Mouse (Mus musculus) spleen, adult 12 weeks (tissue): ENCODE results near the gene Gm49383.
"Not testable (repeated sequence)": the region's sequence is repeated elsewhere in the genome, so short reads cannot be mapped to it uniquely, and the experiment has no call there.

Experiments
- DNase-seq: peaks from one replicate; pipeline ENCODE4 v3.0.0; 2022; ENCODE audit warnings: low spot score

Gene Gm49383

DNA sequence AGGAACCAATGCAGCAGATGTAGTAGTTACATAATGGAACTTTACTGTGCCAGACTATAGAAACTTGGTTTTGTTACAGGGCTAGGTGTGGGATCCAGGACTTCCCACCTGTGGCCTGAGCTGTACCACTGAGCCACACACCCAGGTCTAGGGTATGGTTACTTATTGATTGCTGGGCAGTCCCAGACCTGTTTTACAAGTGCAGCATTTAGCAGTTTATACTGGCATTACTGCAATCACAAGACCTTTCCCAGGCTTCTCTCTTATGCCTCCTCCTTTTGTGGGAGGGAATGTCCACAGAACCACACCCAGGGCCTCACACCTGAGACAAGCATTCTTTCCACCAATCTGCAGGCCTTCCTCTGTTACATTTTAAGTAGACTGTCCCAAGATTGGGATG, 2.1 kb upstream of the Gm49383 start:
- no peak for DNase-seq

DNA sequence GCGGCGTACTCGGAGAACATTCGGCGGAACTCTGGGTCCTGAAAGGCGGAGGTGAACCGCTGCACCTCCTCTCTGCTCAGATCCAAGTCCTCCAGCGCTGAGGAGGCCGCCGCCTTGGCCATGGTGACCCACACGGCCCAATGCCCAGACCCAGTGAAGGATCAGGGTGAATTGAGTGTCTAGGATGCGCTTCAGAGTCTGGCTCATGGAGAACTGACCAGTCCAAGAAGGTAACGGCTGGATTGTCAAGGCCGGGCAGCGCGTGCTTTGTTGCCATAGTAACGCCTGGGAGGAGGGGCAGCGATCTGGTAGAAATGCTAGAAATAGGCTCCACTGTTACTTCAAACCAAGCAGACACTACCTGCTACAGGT, 1.2 kb upstream of the Gm49383 start, which contains the start of gene Dnaaf2:
Gene Dnaaf2 (minus strand): TSS at position 266 of the 372 bp plus-strand sequence.
- DNase-seq, result no peak

GRCm38 (mm10) chr12:69197378-69198163, 667 bp upstream of the Gm49383 start:
- peak; percentile 67 for DNase-seq

DNA sequence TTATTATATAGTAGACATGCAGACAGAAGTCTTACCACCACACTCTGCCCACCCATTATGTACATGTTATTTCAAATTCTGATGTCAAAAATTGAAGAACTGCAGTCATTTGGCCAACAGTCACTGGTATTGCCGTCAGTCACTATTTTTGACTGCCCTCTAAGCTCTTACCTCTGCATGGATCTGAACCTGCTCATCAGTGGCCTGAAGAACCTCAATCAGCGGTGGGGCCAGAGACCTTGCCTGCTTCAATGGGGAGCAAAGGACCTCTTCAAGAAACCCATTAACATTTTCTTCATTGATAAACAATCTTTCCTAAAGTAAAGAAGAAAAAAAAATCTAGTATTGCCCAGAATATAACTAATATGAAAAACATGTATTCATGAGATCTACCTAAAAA, 4.3 kb downstream of the Gm49383 start:
- DNase-seq, result no peak

DNA sequence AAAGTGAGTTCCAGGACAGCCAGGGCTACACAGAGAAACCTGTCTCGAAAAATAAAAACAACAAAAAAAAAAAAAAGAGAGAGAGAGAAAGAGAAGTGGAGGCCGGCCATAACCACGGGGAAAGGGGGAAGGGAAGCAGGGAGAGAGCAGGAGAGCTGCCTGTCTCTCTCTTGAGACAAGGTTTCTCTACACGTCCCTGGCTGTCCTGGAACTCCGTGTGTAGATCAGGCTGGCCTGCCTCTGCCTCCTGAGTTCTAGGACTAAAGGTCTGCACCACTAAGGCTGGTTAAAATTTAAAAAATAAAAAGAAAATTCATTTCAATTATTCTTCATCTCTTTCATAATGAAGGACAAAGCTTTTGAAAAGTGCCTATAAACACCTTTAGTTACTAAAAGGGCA, 5.5 kb downstream of the Gm49383 start:
- no peak for DNase-seq

DNA sequence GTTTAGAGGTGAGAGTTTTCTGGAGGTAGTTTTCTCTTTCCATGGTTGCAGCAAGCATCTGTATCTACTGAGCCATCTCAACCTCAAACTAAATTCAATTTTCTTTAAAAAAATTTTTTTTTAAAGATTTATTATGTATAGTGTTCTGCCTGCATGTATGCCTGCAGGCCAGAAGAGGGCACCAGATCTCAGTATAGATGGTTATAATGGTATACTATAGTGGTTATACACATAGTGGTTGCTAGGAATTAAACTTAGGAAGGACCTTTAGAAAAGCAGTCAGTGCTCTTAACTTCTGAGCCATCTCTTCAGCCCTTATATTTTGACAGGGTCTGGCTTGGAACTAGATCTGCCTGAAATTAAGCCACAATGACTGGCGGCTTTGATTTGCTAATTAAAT, 6.4 kb downstream of the Gm49383 start:
- DNase-seq, result no peak

DNA sequence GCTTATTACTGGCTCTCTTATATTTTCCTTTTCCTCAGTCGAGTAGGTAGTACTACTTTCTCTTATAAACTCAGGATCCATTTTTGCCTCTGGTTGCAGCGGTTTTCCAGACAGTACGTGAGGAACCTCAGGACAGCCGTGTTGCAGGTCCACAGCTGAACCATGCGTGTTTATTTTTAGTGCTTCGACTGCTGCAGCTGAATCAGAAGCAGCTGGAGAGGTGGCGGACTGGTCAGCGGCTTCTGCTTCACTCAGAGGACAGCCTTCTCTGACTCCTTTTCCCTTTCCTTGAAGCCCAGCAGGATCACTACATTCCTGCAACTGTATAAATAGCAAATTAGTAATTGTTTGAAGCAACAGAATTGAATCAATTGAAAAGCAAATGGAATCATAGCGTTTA, 6.8 kb downstream of the Gm49383 start:
- no peak for DNase-seq

DNA sequence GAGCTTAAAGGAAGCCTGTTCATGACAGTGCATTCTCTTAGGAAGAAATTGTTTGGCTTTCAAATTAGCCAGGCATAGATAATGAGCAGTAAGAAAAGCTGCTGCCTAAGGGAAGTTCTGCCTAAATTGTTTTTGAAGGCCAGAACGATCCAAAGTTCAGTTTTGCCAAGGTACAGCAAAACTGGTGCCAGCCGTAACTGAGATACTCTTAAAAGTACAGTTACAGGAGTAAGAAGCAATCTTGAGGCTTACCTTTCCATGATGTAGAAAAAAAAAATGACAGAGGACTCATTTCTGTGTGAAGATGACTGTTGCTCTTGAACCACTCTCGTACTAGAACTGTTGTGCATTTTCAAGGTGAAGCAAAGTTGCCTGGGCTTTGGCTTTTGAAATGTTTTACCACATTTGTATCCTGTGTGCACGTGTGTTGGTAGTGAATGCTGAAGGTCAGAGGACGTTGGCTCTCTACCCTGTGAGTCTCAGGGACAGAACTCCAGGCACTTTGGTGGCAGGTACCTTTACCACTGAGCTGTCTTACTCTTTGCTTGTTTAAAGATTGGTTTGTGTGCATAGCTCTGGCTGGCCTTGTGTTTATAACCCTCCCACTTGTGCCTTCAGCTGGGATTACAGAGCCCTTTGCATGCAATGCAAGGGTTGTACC, 10.0 kb downstream of the Gm49383 start:
- DNase-seq, result no peak

GRCm38 (mm10) chr12:69185371-69185770, 11.5 kb downstream of the Gm49383 start:
- no peak for DNase-seq

- no peak for DNase-seq
Observed at GRCm38 (mm10) chr12:69184342-69185295, 12.3 kb downstream of the Gm49383 start.

GRCm38 (mm10) chr12:69183583-69184308, 13.2 kb downstream of the Gm49383 start, which contains the start of the genes Rpl36al and Mgat2:
Rpl36al (minus strand) TSS chr12:69184083.
Mgat2 (plus strand) TSS chr12:69184157.
- DNase-seq, result peak; percentile 97

DNA sequence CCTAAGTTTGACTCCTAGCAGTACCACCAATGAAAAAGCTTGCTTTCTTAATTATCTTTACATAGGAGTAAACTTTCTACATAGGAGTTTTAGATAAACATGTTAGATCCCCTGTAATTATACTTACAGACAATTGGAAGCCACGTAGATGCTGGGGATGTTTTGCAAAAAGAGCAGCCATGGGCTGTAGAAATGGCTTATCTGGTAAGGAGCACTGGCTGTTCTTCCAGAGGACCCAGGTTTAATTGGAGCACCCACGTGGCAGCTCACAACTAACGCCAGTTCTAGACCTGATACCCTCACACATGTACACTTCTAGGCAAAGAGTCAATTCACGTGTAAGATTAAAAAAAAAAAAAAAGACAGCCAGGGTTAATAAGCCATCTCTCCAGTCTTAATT, 15.1 kb downstream of the Gm49383 start:
- DNase-seq, result no peak

DNA sequence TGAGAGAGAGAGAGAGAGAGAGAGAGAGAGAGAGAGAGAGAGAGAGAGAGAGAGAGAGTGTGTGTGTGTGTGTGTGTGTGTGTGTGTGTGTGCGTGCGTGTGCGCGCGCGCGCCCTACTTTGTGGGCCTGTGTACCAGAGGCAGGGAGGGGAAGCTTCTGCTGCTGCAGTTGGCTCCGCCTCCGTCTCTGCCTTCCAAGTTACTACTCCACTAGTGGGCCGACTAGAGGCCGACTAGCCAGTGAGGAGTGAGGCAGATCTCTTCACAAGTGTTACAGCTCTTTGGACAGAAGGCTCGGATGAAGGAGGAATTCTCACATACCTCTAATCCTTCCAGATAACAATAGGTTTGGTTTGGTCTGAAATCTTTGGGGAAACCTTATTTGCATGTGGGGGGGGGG, 17.5 kb downstream of the Gm49383 start:
- no peak for DNase-seq

GRCm38 (mm10) chr12:69177526-69177925, 19.4 kb downstream of the Gm49383 start:
- no peak for DNase-seq

DNA sequence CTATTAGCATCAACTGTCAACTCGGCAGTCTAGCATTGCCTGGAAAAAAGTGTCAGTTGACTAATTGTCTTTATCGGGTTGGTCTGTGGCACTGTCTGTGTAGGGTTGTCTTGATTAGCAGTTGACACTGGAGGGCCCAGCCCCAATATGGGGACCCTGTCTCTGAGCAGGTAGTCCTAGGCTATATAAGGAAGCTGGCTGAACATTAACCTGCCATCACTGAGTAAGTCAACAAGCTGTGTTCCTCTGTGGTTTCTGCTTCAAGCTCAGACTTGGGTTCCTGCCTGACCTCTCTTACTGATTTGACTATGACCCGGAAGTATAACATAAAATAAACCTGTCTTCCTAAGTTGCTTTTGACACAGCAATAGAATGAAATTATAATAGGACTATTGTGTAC, 20.9 kb downstream of the Gm49383 start:
- no peak for DNase-seq

- no peak for DNase-seq
Observed at GRCm38 (mm10) chr12:69171307-69171706, 25.6 kb downstream of the Gm49383 start.

- peak; percentile 91 for DNase-seq
Observed at GRCm38 (mm10) chr12:69168461-69169106, 28.3 kb downstream of the Gm49383 start, which contains the start of gene Lrr1. Lrr1 (plus strand) TSS chr12:69168814.

- DNase-seq, result no peak
Observed at GRCm38 (mm10) chr12:69167656-69168460, 29.0 kb downstream of the Gm49383 start.

GRCm38 (mm10) chr12:69166861-69167581, 29.9 kb downstream of the Gm49383 start:
- DNase-seq, result not testable (repeated sequence)
